Mouse (Mus musculus) spleen, adult 2 months (tissue): Measurements from ENCODE around the gene Emilin2. TPM values are rescaled to one million over a fixed set of nuclear protein-coding genes. Genes with fewer than 3 reads are reported as not detected.
A peak's percentile ranks its signal among the peaks of the same experiment; 100 is the strongest.

Experiments used
- DNase-seq, 2 experiments: peaks; one replicate each; pipeline versions ENCODE4 v3.0.0 to v3.0.0-alpha.2; 2012 to 2021; ENCODE audit warnings: low spot score in 2 of 2, low read depth in 1 of 2
- H3K27ac ChIP-seq: fragments of 200-500 bp; 2 replicates; pipeline ENCODE4 v1.5.1; 2012; ENCODE audit warnings: low read length, inconsistent platforms; ENCODE audit not compliant: insufficient read depth
- H3K27me3 ChIP-seq: fragments of 200-500 bp; 2 replicates; pipeline ENCODE4 v1.6.1; 2012; ENCODE audit warnings: mild to moderate bottlenecking, moderate library complexity, low read length, inconsistent platforms; ENCODE audit not compliant: control insufficient read depth, insufficient read depth
- H3K36me3 ChIP-seq: fragments of 200-500 bp; 2 replicates; pipeline ENCODE4 v1.6.1; 2012; ENCODE audit warnings: mild to moderate bottlenecking, low read length, inconsistent platforms; ENCODE audit not compliant: control insufficient read depth, insufficient read depth
- H3K4me1 ChIP-seq: fragments of 200-500 bp; 2 replicates; pipeline ENCODE4 v1.6.1; 2011; ENCODE audit warnings: inconsistent platforms; ENCODE audit not compliant: control insufficient read depth, insufficient read depth, insufficient read length
- H3K4me3 ChIP-seq: fragments of 200-500 bp; 2 replicates; pipeline ENCODE4 v1.5.1; 2011; ENCODE audit warnings: mild to moderate bottlenecking, inconsistent platforms; ENCODE audit not compliant: insufficient read depth, insufficient read length; ENCODE audit errors: extremely low read depth
- CTCF ChIP-seq: fragments of 200-500 bp; IDR thresholded peaks from 2 replicates; pipeline ENCODE4 v1.5.1; 2011; ENCODE audit warnings: mild to moderate bottlenecking, inconsistent platforms; ENCODE audit not compliant: insufficient read depth, insufficient read length, insufficient replicate concordance; ENCODE audit errors: extremely low read depth
- POLR2A ChIP-seq: fragments of 200-500 bp; IDR thresholded peaks from 2 replicates; pipeline ENCODE4 v1.6.1; 2011; ENCODE audit warnings: low read depth, low read length, inconsistent platforms
- WGBS: fragments of 180-500 bp; shearing (Covaris S2); methylation state at CpG from one replicate; pipeline ENCODE4 v1.1.7; 2018; 5-methylcytosine and 5-hydroxymethylcytosine counted together
- polyA plus RNA-seq: library from polyadenylated mRNA; depleted of rRNA; stranded (reverse); fragments of >200 nt; gene quantifications from 2 replicates; pipeline ENCODE4 v1.2.3, GENCODE M21; 2012

The Emilin2 gene
- polyA plus RNA-seq, 1 experiment, result 20.0 TPM

- Histone ChIP-seq H3K36me3 (no peaks in the 10 kb centered on the region), H3K27ac (no peak overlapping the region), H3K4me3 (peak overlapping the region; percentile 43; the same call in 1 of the 2 replicates), H3K27me3 (peaks cover 13% of the 10 kb centered on the region), H3K4me1 (no peaks in the 10 kb centered on the region)
- DNase-seq, result no peak
- WGBS, result 29% methylated on average over 23 of the region's 23 CpGs
- TF ChIP-seq CTCF (no peak), POLR2A (no peak)
These were observed 1.9 kb downstream of the Emilin2 start for GRCm38 (mm10) chr17:71309711-71310485.

DNA sequence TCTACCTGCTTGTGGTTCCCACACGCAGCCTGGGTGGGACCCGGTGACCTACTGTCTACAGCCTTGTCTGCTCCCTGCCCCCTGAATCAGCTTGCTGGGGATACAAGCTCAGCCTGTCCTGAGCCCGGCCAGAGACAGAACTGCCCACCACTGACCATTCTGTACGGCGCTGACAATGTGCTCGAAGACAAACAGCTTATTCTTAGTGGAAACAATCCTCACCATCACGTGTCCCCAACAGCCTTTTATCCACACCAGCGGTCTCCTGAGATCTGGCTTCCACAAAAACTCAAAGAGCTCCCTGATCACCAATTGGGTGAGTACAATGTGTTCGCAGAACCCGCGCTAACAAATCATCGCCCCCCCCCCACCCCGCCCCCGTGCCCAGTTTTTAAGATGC is 2.6 kb downstream of the Emilin2 start:
- no peak overlapping the region for H3K27ac ChIP-seq
- TF ChIP-seq CTCF (no peak), POLR2A (no peak)
- H3K36me3 ChIP-seq, result no peaks in the 10 kb centered on the region
- WGBS, result 61% methylated on average over 14 of the region's 14 CpGs
- H3K27me3 ChIP-seq, result peaks cover 13% of the 10 kb centered on the region
- H3K4me3 ChIP-seq, result no peak overlapping the region
- no peak for DNase-seq
- no peaks in the 10 kb centered on the region for H3K4me1 ChIP-seq

DNA sequence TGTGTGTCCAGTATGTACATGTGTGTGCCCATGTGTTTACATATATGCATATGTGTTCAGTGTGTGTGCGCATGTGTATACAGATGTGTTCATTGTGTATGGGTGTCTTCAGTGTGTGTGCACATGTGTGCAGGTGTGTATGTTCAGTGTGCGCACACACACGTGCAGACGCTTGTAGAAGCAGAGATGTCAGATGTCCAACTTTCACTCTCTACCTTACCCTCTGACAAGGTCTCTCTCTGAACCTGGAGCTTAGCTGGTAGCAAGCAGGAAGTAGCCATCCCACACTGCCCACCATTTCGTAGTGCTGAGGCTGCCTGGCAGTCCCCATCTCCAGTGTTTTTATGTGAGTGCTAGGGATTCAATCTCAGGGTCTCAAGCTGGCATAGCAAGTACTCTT is 3.5 kb downstream of the Emilin2 start:
- Histone ChIP-seq H3K36me3 (no peaks in the 10 kb centered on the region), H3K4me3 (no peak overlapping the region), H3K27ac (no peak overlapping the region), H3K27me3 (peaks cover 13% of the 10 kb centered on the region), H3K4me1 (no peaks in the 10 kb centered on the region)
- TF ChIP-seq CTCF (no peak), POLR2A (no peak)
- WGBS, result 86% methylated on average over 5 of the region's 5 CpGs
- no peak for DNase-seq

DNA sequence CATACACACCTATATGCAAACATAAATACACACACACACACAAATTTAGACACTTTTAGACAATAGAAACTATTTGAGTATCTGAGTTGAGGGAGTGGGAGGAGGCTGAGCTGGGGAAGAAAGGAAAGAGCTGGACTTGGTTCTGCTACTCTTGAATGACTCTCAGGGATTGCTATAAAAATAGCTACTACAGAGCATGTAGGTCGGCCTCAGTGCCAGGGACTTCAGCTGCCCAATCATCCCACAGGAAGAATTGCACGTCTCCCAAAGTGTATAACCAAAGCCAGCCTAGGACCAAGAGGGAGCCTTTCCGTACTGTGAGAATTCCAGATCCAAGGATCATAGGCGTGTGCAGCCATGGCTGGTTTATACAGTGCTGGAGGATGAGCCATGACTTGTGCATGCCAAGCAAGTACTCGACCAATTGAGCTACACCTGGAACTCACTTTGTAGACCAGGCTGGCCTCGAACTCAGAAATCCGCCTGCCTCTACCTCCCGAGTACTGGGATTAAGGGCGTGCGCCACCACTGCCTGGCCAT is 4.5 kb downstream of the Emilin2 start:
- DNase-seq, result no peak
- H3K27me3 ChIP-seq, result peaks cover 13% of the 10 kb centered on the region
- H3K4me3 ChIP-seq, result no peak overlapping the region
- no peaks in the 10 kb centered on the region for H3K4me1 ChIP-seq
- H3K36me3 ChIP-seq, result no peaks in the 10 kb centered on the region
- 89% methylated on average over 10 of the region's 10 CpGs for WGBS
- TF ChIP-seq POLR2A, result no peak
- H3K27ac ChIP-seq, result no peak overlapping the region

DNA sequence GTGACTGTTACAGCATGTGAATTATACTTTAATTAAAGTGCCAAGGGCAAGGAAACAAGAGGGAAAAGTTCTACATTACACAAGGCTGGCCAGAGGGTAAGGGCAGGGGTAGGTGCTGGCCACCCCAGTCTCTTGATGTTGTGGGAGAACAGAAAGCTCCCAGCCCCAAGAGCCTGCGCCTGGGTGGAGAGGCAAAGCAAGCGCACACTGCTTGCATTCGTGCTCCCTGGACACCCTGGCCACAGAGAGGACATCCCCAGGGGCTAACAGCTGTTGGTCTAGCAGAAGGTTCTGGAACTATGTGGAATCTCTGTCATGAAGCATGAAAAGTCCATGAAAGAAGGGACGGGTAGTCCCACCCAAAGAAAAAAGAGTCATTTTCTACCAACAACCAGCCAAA is 5.1 kb downstream of the Emilin2 start:
- Histone ChIP-seq H3K4me3 (no peak overlapping the region), H3K27ac (no peak overlapping the region), H3K4me1 (no peaks in the 10 kb centered on the region), H3K27me3 (peaks cover 13% of the 10 kb centered on the region), H3K36me3 (no peaks in the 10 kb centered on the region)
- DNase-seq, result no peak
- 88% methylated on average over 4 of the region's 4 CpGs for WGBS
- TF ChIP-seq POLR2A, result no peak
- no peak for TF ChIP-seq CTCF

DNA sequence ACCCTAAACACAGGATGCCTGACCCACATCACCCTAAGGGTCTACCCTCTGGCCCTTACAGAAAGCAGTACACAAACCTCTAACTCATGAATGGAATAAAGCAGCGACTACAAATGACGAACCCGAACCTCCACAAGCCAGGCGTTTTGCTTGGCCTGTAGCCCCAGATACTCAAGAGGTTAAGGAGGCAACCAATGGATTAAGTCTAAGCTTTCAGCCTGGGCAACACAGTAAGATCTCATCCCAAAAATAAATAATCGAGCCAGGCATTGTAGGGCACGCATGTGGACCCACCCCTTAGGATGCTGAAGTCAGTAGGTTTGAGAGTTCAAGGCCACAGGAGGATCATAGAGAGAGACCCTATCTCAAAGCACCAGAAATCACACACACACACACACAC is 5.7 kb downstream of the Emilin2 start:
- Histone ChIP-seq H3K27ac (no peak overlapping the region), H3K4me3 (no peak overlapping the region), H3K4me1 (no peaks in the 10 kb centered on the region), H3K36me3 (no peaks in the 10 kb centered on the region), H3K27me3 (peaks cover 11% of the 10 kb centered on the region)
- no peak for DNase-seq
- no peak for TF ChIP-seq POLR2A
- no peak for TF ChIP-seq CTCF
- WGBS, result 92% methylated on average over 6 of the region's 6 CpGs

- Histone ChIP-seq H3K4me1 (no peaks in the 10 kb centered on the region), H3K27me3 (no peaks in the 10 kb centered on the region), H3K36me3 (no peaks in the 10 kb centered on the region), H3K27ac (no peak overlapping the region), H3K4me3 (no peak overlapping the region)
- TF ChIP-seq POLR2A (no peak), CTCF (no peak)
- WGBS, result 90% methylated on average over 6 of the region's 6 CpGs
- DNase-seq, result no peak
These were observed 8.3 kb downstream of the Emilin2 start for GRCm38 (mm10) chr17:71303444-71303843.
